Mouse (Mus musculus) G1E (cell line): ENCODE data around the gene Tbl3. TPM values are rescaled to one million over a fixed set of nuclear protein-coding genes. Genes with fewer than 3 reads are reported as not detected.
A peak's percentile ranks its signal among the peaks of the same experiment; 100 is the strongest.

Experiments used
- ATAC-seq: 2 replicates; pipeline ENCODE4 v1.8.0; 2016; ENCODE audit warnings: mild to moderate bottlenecking; ENCODE audit not compliant: insufficient number of reproducible peaks, poor library complexity, low FRiP score, severe bottlenecking; ENCODE audit errors: extremely low read depth
- DNase-seq: peaks from one replicate; pipeline ENCODE4 v3.0.0; 2012; ENCODE audit warnings: low spot score
- H3K27me3 ChIP-seq: 2 replicates; pipeline ENCODE4 v1.6.1; 2012; ENCODE audit warnings: mild to moderate bottlenecking, low read length, inconsistent platforms; ENCODE audit not compliant: insufficient read depth
- H3K36me3 ChIP-seq: replicated peaks from 2 replicates; pipeline ENCODE3; 2012; ENCODE audit warnings: mild to moderate bottlenecking, inconsistent platforms
- H3K4me1 ChIP-seq: 2 replicates; pipeline ENCODE4 v1.6.1; 2012; ENCODE audit warnings: low read depth, low read length, inconsistent platforms, mixed read lengths; ENCODE audit not compliant: insufficient read depth
- H3K4me3 ChIP-seq: 2 replicates; pipeline ENCODE4 v1.5.1; 2012; ENCODE audit warnings: low read depth, mild to moderate bottlenecking, inconsistent platforms, low read length, moderate library complexity, mixed read lengths
- H3K9me3 ChIP-seq: replicated peaks from 2 replicates; pipeline ENCODE4 v1.6.1; 2012; ENCODE audit warnings: inconsistent platforms
- CTCF ChIP-seq: IDR thresholded peaks from 2 replicates; pipeline ENCODE4 v1.5.1; 2012; ENCODE audit warnings: low read depth, low read length, inconsistent platforms, mixed read lengths
- GATA1 ChIP-seq: IDR thresholded peaks from 2 replicates; pipeline ENCODE4 v1.6.1; 2012; ENCODE audit warnings: borderline replicate concordance, low read length, inconsistent platforms, mixed read lengths
- GATA2 ChIP-seq: IDR thresholded peaks from 2 replicates; pipeline ENCODE4 v1.6.1; 2012; ENCODE audit warnings: low read depth, low read length, inconsistent platforms, borderline replicate concordance
- POLR2AphosphoS5 ChIP-seq: IDR thresholded peaks from 2 replicates; pipeline ENCODE4 v1.6.1; 2012; ENCODE audit warnings: low read depth, low read length, inconsistent platforms; ENCODE audit not compliant: insufficient replicate concordance
- TAL1 ChIP-seq: conservative IDR thresholded peaks from 2 replicates; pipeline ENCODE4 v1.6.1; 2012; ENCODE audit warnings: low read depth, low read length, inconsistent platforms, mixed read lengths
- polyA plus RNA-seq: library from polyadenylated mRNA; stranded (reverse); fragments of >175 nt; gene quantifications from 2 replicates; pipeline ENCODE4 v1.2.3, GENCODE M21; 2012
- total RNA-seq, 2 experiments: library from RNA; stranded (forward) in 1 of 2; stranded (reverse) in 1 of 2; fragments of 200-1000 nt in 1 of 2; fragments of >200 nt in 1 of 2; fragmentation: Nextera tagmentation in 1 of 2; gene quantifications; 2 replicates each; pipeline ENCODE4 v1.2.3; 2014 to 2017

Tbl3 gene
- total and polyA plus RNA-seq, 3 experiments = 9.2 to 27.7 (median 25.2) TPM

- TF ChIP-seq CTCF = no peak
- no peak for TF ChIP-seq GATA1
- no peak for TF ChIP-seq POLR2AphosphoS5
- no peak for TF ChIP-seq TAL1
- TF ChIP-seq GATA2 = no peak
- peak; percentile 99 for DNase-seq
- peaks cover 33% of the 10 kb centered on the region for H3K4me1 ChIP-seq
- H3K27me3 ChIP-seq = peaks cover 10% of the 10 kb centered on the region; the same call in 1 of the 2 replicates
- peak within 1 kb of the TSS; percentile 74 for H3K4me3 ChIP-seq
- no peaks in the 10 kb centered on the region for H3K9me3 ChIP-seq
- ATAC-seq = peak; percentile 99
- peaks cover 38% of the 10 kb centered on the region for H3K36me3 ChIP-seq
These were observed 29.0 kb upstream of the Tbl3 start, which contains the start of gene Msrb1 for GRCm38 (mm10) chr17:24736330-24737051. Gene Msrb1, plus strand, starts transcription at chr17:24736642.

- Histone ChIP-seq H3K4me3 (peak overlapping the region; percentile 74), H3K4me1 (peaks cover 33% of the 10 kb centered on the region), H3K9me3 (no peaks in the 10 kb centered on the region), H3K27me3 (peaks cover 12% of the 10 kb centered on the region; the same call in 1 of the 2 replicates), H3K36me3 (peaks cover 29% of the 10 kb centered on the region)
- ATAC-seq (no peak), DNase-seq (no peak)
- no peak for TF ChIP-seq GATA1
- no peak for TF ChIP-seq CTCF
- TF ChIP-seq POLR2AphosphoS5 = no peak
- no peak for TF ChIP-seq TAL1
- TF ChIP-seq GATA2 = no peak
These were observed 28.0 kb upstream of the Tbl3 start for GRCm38 (mm10) chr17:24735446-24735845.

GRCm38 (mm10) chr17:24734513-24734912 lies 27.1 kb upstream of the Tbl3 start:
- no peak for DNase-seq
- Histone ChIP-seq H3K36me3 (peaks cover 20% of the 10 kb centered on the region), H3K4me1 (peaks cover 35% of the 10 kb centered on the region), H3K4me3 (no peak overlapping the region), H3K9me3 (no peaks in the 10 kb centered on the region), H3K27me3 (peaks cover 12% of the 10 kb centered on the region; the same call in 1 of the 2 replicates)
- no peak for TF ChIP-seq TAL1
- TF ChIP-seq GATA1 = no peak
- no peak for TF ChIP-seq POLR2AphosphoS5
- no peak for TF ChIP-seq GATA2
- TF ChIP-seq CTCF = no peak
- ATAC-seq = no peak

- H3K36me3 ChIP-seq = peaks cover 15% of the 10 kb centered on the region
- ATAC-seq (no peak), DNase-seq (no peak)
- H3K9me3 ChIP-seq = no peaks in the 10 kb centered on the region
- H3K4me1 ChIP-seq = peaks cover 32% of the 10 kb centered on the region
- no peak overlapping the region for H3K4me3 ChIP-seq
- peaks cover 13% of the 10 kb centered on the region for H3K27me3 ChIP-seq
- TF ChIP-seq GATA2 = no peak
- no peak for TF ChIP-seq TAL1
- TF ChIP-seq POLR2AphosphoS5 = no peak
- no peak for TF ChIP-seq CTCF
- no peak for TF ChIP-seq GATA1
These were observed 26.1 kb upstream of the Tbl3 start for GRCm38 (mm10) chr17:24733434-24734050.

GRCm38 (mm10) chr17:24732233-24732935 lies 24.9 kb upstream of the Tbl3 start:
- no peak for TF ChIP-seq GATA2
- no peak for TF ChIP-seq TAL1
- TF ChIP-seq CTCF = no peak
- Histone ChIP-seq H3K9me3 (no peaks in the 10 kb centered on the region), H3K27me3 (peaks cover 25% of the 10 kb centered on the region), H3K36me3 (peaks cover 12% of the 10 kb centered on the region), H3K4me3 (no peak overlapping the region), H3K4me1 (peaks cover 24% of the 10 kb centered on the region)
- no peak for DNase-seq
- ATAC-seq = no peak

- no peak for DNase-seq
- Histone ChIP-seq H3K9me3 (no peaks in the 10 kb centered on the region), H3K36me3 (peaks cover 12% of the 10 kb centered on the region), H3K4me3 (no peak overlapping the region), H3K27me3 (peaks cover 27% of the 10 kb centered on the region), H3K4me1 (peaks cover 18% of the 10 kb centered on the region)
- TF ChIP-seq POLR2AphosphoS5 = no peak
- ATAC-seq = no peak
These were observed 23.3 kb upstream of the Tbl3 start for GRCm38 (mm10) chr17:24730787-24731186.
